In genomic region chr11:91426731-91427130, GRCm38 (mm10) we compare ENCODE assay signal across 11 mouse cellular contexts.
DNase-seq lines count a peak whose midpoint lies in the region.
"Had no signal": no experiment of that assay in that cellular context is flagged by ENCODE, and none has a peak within 500 bp of the region (broad histone marks: within the 10 kb centered on the region; RNA-seq: fewer than 3 reads in every experiment).

No protein-coding gene starts in this region.

- intact Hi-C loops in heart, postnatal 25 days (cut with DNase I): no loop called here

- peak; percentile 4 for DNase-seq in gastrocnemius, postnatal 10 days
- no peak for DNase-seq in gastrocnemius, adult 18-20 months (ENCODE audit: low spot score)
- peak; percentile 58 for DNase-seq in cerebellum, adult 9-11 months
- peak; percentile 87 for DNase-seq in layer of hippocampus, adult 9-10 months (ENCODE audit: low spot score)
- DNase-seq in right cerebral cortex, adult 2 months (ENCODE audit: low spot score in 2 of 2): peak; percentile 74 to 78
- DNase-seq in heart, postnatal 25 days (ENCODE audit: low spot score): no peak
- DNase-seq in liver: no peak
- DNase-seq in adrenal gland, postnatal 10 days: no peak
- DNase-seq: heart, postnatal 10 days; kidney, postnatal 36 days; lung, postnatal 10 days had no signal

Comparison
In these comparisons a context has a peak if more than half of its experiments do, and no peak if none do; other contexts are left out.
1. DNase-seq: peak in gastrocnemius, postnatal 10 days (single experiment), cerebellum, adult 9-11 months (single experiment), layer of hippocampus, adult 9-10 months (single experiment) and right cerebral cortex, adult 2 months (2 of 2); none in gastrocnemius, adult 18-20 months (single experiment), heart, postnatal 25 days (single experiment), liver (single experiment) and adrenal gland, postnatal 10 days (single experiment).